7 mouse cellular contexts compared by ENCODE assay signal in genomic region chr6:89595018-89595776, GRCm38 (mm10). TPM values are rescaled to one million over a fixed set of nuclear protein-coding genes. Genes with fewer than 3 reads are reported as not detected.
DNase-seq lines count a peak whose midpoint lies in the region; ATAC-seq and TF ChIP-seq lines count a peak whose summit lies in the region.

TSS of gene Chchd6 (minus strand) at chr6:89595652.

- no peaks in the 10 kb centered on the region for H3K36me3 ChIP-seq in intestine, postnatal 0 days (ENCODE audit: control insufficient read depth, insufficient read depth)
- no peaks in the 10 kb centered on the region for H3K36me3 ChIP-seq in midbrain, embryonic 12.5 days
- no peaks in the 10 kb centered on the region for H3K36me3 ChIP-seq in small intestine, adult 2 months (ENCODE audit: control insufficient read depth, insufficient read depth, low read length)

- TF ChIP-seq POLR2A in small intestine, adult 2 months (IDR thresholded peaks at IDR 0.05; ENCODE audit: low read depth, low read length), result no peak

- peak; percentile 100 for ATAC-seq in intestine, postnatal 0 days
- ATAC-seq in midbrain, embryonic 12.5 days (ENCODE audit: low FRiP score, low read depth), result peak; percentile 100

- H3K9ac ChIP-seq in intestine, postnatal 0 days (ENCODE audit: low read depth, low read length), result peak within 1 kb of the TSS; percentile 35
- peak within 1 kb of the TSS; percentile 79 for H3K9ac ChIP-seq in midbrain, embryonic 12.5 days (replicated peaks)

- H3K27ac ChIP-seq in intestine, postnatal 0 days (ENCODE audit: low read depth, low read length), result no peak within 1 kb of the TSS
- H3K27ac ChIP-seq in midbrain, embryonic 12.5 days (replicated peaks), result no peak within 1 kb of the TSS; the same call in 1 of the 2 replicates
- no peak within 1 kb of the TSS for H3K27ac ChIP-seq in small intestine, adult 2 months (ENCODE audit: insufficient read depth, low read depth, low read length)

- intact Hi-C loops in left cerebral cortex, postnatal 4 days (cut with DNase I), result no loop called here

- no peaks in the 10 kb centered on the region for H3K27me3 ChIP-seq in intestine, postnatal 0 days (replicated peaks; ENCODE audit: control insufficient read depth, insufficient read depth, low read length)
- H3K27me3 ChIP-seq in midbrain, embryonic 12.5 days, result no peaks in the 10 kb centered on the region
- H3K27me3 ChIP-seq in small intestine, adult 2 months (ENCODE audit: control insufficient read depth, insufficient read depth, low read length), result no peaks in the 10 kb centered on the region

- under 1% methylated on average over 56 of the region's 56 CpGs for WGBS in intestine, postnatal 0 days
- WGBS in midbrain, embryonic 12.5 days, result under 1% methylated on average over 56 of the region's 56 CpGs
- WGBS in small intestine, adult 2 months, result under 1% methylated on average over 56 of the region's 56 CpGs

- peak within 1 kb of the TSS; percentile 54 for H3K4me3 ChIP-seq in intestine, postnatal 0 days (ENCODE audit: low read depth, low read length)
- H3K4me3 ChIP-seq in midbrain, embryonic 12.5 days, result peak within 1 kb of the TSS; percentile 74
- peak within 1 kb of the TSS; percentile 76 for H3K4me3 ChIP-seq in small intestine, adult 2 months (ENCODE audit: low read depth, low read length)

- no peak for TF ChIP-seq CTCF in intestine, postnatal 0 days (IDR thresholded peaks at IDR 0.05; ENCODE audit: low read depth)
- no peak for TF ChIP-seq CTCF in small intestine, adult 2 months (IDR thresholded peaks at IDR 0.05; ENCODE audit: extremely low read depth, insufficient read length, insufficient replicate concordance, low read depth, low read length)

- no peaks in the 10 kb centered on the region for H3K9me3 ChIP-seq in intestine, postnatal 0 days (ENCODE audit: control insufficient read depth)
- no peaks in the 10 kb centered on the region for H3K9me3 ChIP-seq in midbrain, embryonic 12.5 days

- peak; percentile 96 for DNase-seq in adrenal gland, adult 2 months
- DNase-seq in embryo, embryonic 11.5 days (ENCODE audit: low read depth, low spot score), result peak; percentile 84
- DNase-seq in gastrocnemius, postnatal 4 days (ENCODE audit: low spot score in 2 of 2), result peak; percentile 87 to 94
- peak; percentile 97 for DNase-seq in left cerebral cortex, postnatal 4 days

- H3K4me2 ChIP-seq in intestine, postnatal 0 days (replicated peaks; ENCODE audit: low read depth), result peak within 1 kb of the TSS; percentile 86
- H3K4me2 ChIP-seq in midbrain, embryonic 12.5 days (replicated peaks), result peak within 1 kb of the TSS; percentile 57

- H3K4me1 ChIP-seq in intestine, postnatal 0 days (replicated peaks; ENCODE audit: control insufficient read depth, insufficient read depth, low read length), result 0 out of 2 replicates have a peak, but pooled peaks cover 4% of the 10 kb centered on the region
- H3K4me1 ChIP-seq in midbrain, embryonic 12.5 days, result peaks cover 7% of the 10 kb centered on the region; the same call in 1 of the 2 replicates
- H3K4me1 ChIP-seq in small intestine, adult 2 months (ENCODE audit: control insufficient read depth, insufficient read depth, insufficient read length, low read length), result no peaks in the 10 kb centered on the region; the same call in none of the 2 replicates

RNA-seq across cellular contexts. Expression of gene Chchd6, which starts in this region (rescaled TPM):
- total RNA-seq in adrenal gland, adult 2 months (2021), result 10 to 100 TPM; 26.3 to 39.4 TPM
- polyA plus RNA-seq in adrenal gland, adult 2 months (2012; rRNA removed), result 34.2 and 54.1 TPM in 2 replicates
- 10 to 100 TPM in 1 of 2 experiments, 1 to 10 TPM in 1; 9.1 to 11.4 TPM for total RNA-seq in gastrocnemius, postnatal 4 days (2021)
- 14.8 and 15.5 TPM in 2 replicates for polyA plus RNA-seq in intestine, postnatal 0 days (2015; fragmentation: Nextera tagmentation; extraction: Ambion mirVana)
- 10 to 100 TPM; 84.9 to 88.1 TPM for total RNA-seq in left cerebral cortex, postnatal 4 days (2021)
- polyA plus RNA-seq in midbrain, embryonic 12.5 days (2016; fragmentation: Nextera tagmentation; extraction: Ambion mirVana), result 92.9 and 97.0 TPM in 2 replicates
- 9.1 and 11.4 TPM in 2 replicates for polyA plus RNA-seq in small intestine, adult 2 months (2012; rRNA removed)
